Mouse (Mus musculus) liver, embryonic 13.5 days (tissue): Measurements from ENCODE around the gene Cherp. TPM values are rescaled to one million over a fixed set of nuclear protein-coding genes. Genes with fewer than 3 reads are reported as not detected.

Experiments used
- microRNA-seq: library from miRNA; unstranded; fragments of <30 nt; microRNA quantifications from one replicate; pipeline ENCODE4, GENCODE M21; 2016
- polyA plus RNA-seq: library from polyadenylated mRNA; unstranded; fragments of >200 nt; fragmentation: Nextera tagmentation; extraction: Ambion mirVana; gene quantifications from 2 replicates; pipeline ENCODE4 v1.2.1, GENCODE M21; 2015

The Cherp gene
- polyA plus RNA-seq, 1 experiment from 2014 or later: 21.4 TPM

Small RNAs within 50 kb of the gene (microRNA-seq; reads per million reads assigned to microRNA genes)
- gene Mir7068: 2.3 reads per million

Other genes starting within 250 kb of the Cherp start
- gene Ap1m1, start 235.2 kb downstream of the Cherp start, polyA plus RNA-seq: 64.1 and 67.7 TPM in 2 replicates
- gene Gm10282, start 170.0 kb downstream of the Cherp start, polyA plus RNA-seq: 8.9 and 11.2 TPM in 2 replicates
- gene Klf2, start 156.2 kb downstream of the Cherp start, polyA plus RNA-seq: 2.1 and 2.9 TPM in 2 replicates
- 17.5 and 21.1 TPM in 2 replicates for gene Eps15l1, start 53.8 kb downstream of the Cherp start, polyA plus RNA-seq
- gene Calr3, start 31.4 kb downstream of the Cherp start, polyA plus RNA-seq: 0.59 and 0.93 TPM in 2 replicates
- 4.2 and 5.0 TPM in 2 replicates for gene 1700030K09Rik, start 31.3 kb downstream of the Cherp start, polyA plus RNA-seq
- 6.1 and 6.4 TPM in 2 replicates for gene Slc35e1, start 17.4 kb upstream of the Cherp start, polyA plus RNA-seq
- 7.9 and 8.0 TPM in 2 replicates for gene Med26, start 73.0 kb upstream of the Cherp start, polyA plus RNA-seq
- gene Smim7, start 95.9 kb upstream of the Cherp start, polyA plus RNA-seq: 51.6 and 55.3 TPM in 2 replicates
- 1.7 and 2.1 TPM in 2 replicates for gene Tmem38a, start 96.8 kb upstream of the Cherp start, polyA plus RNA-seq
- gene Nwd1, start 171.5 kb upstream of the Cherp start, polyA plus RNA-seq: not detected in 2 replicates
- 65.0 and 68.0 TPM in 2 replicates for gene Sin3b, start 248.1 kb upstream of the Cherp start, polyA plus RNA-seq